Mouse (Mus musculus) olfactory bulb, adult 2 months (tissue): ENCODE data around the gene Xxylt1.

ENCODE experiments used
- CTCF ChIP-seq: fragments of 200-500 bp; IDR thresholded peaks from 2 replicates; pipeline ENCODE4 v1.5.1; 2012; ENCODE audit warnings: low read depth, mild to moderate bottlenecking, low read length, moderate library complexity; ENCODE audit not compliant: insufficient read depth
- POLR2A ChIP-seq: fragments of 200-500 bp; IDR thresholded peaks from 2 replicates; pipeline ENCODE4 v1.6.1; 2012; ENCODE audit warnings: mild to moderate bottlenecking, low read depth, low read length, moderate library complexity; ENCODE audit not compliant: insufficient read depth

DNA sequence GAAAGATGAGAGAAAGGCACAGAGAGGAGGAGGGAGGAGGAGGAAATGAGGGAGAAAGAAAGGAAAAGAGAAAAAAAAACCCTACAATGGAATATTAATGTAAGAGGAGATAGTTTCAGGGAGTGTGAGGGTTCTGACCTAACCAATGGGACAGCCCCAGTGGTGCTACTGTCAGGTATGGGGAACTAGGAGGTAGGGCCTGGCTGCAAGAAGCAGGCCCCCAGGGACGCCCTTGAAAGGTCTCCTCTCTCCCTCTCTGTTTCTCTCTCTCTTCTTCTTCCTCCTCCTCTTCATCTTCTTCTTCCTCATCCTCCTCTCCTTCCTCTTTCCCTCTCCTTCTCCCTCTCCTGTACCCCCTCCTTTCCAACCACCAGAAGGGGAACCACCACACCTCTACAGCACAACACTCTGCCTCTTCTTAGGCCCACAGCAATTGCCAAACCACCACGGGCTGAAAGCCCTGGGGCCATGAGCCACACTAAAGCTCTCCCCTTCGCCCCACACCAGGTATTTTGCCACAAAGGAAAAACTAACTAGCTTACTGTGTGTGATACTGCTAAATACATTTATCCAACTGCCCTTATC, 6.8 kb downstream of the Xxylt1 start:
- no peak for TF ChIP-seq CTCF
- no peak for TF ChIP-seq POLR2A
